Mouse (Mus musculus) forebrain, embryonic 11.5 days (tissue): ENCODE data around the gene Cped1. TPM values are rescaled to one million over a fixed set of nuclear protein-coding genes. Genes with fewer than 3 reads are reported as not detected.
"Not testable (repeated sequence)": the region's sequence is repeated elsewhere in the genome, so short reads cannot be mapped to it uniquely, and the experiment has no call there.

Experiments
- ATAC-seq: fragments of 200-750 bp; cut with Nextera tagmentation; replicated peaks from 2 replicates; pipeline ENCODE4 v1.8.0; 2017; ENCODE audit warnings: moderate TSS enrichment; ENCODE audit not compliant: low FRiP score
- DNase-seq: peaks from one replicate; pipeline ENCODE4 v3.0.0-alpha.2; 2017; ENCODE audit warnings: low spot score
- H3K27ac ChIP-seq: fragments of 300-500 bp; sonication (generic); 2 replicates; pipeline ENCODE4 v1.5.1; 2014; ENCODE audit warnings: low read depth, low read length
- H3K27me3 ChIP-seq: fragments of 300-500 bp; sonication (generic); 2 replicates; pipeline ENCODE4 v1.6.1; 2014; ENCODE audit warnings: mild to moderate bottlenecking, low read length, mixed read lengths; ENCODE audit not compliant: control insufficient read depth, insufficient read depth
- H3K36me3 ChIP-seq: fragments of 300-500 bp; sonication (generic); 2 replicates; pipeline ENCODE4 v1.6.1; 2014; ENCODE audit warnings: mild to moderate bottlenecking, low read length, moderate library complexity, mixed read lengths; ENCODE audit not compliant: control insufficient read depth, insufficient read depth
- H3K4me1 ChIP-seq: fragments of 300-500 bp; sonication (generic); replicated peaks from 2 replicates; pipeline ENCODE4 v1.6.1; 2014; ENCODE audit warnings: low read length, mixed read lengths; ENCODE audit not compliant: control insufficient read depth, insufficient read depth
- H3K4me2 ChIP-seq: fragments of 300-500 bp; sonication (generic); 2 replicates; pipeline ENCODE4 v1.6.1; 2014; ENCODE audit warnings: low read depth, mild to moderate bottlenecking, low read length, moderate library complexity, mixed read lengths; ENCODE audit not compliant: severe bottlenecking
- H3K4me3 ChIP-seq: fragments of 300-500 bp; sonication (generic); 2 replicates; pipeline ENCODE4 v1.5.1; 2014; ENCODE audit warnings: low read depth, low read length
- H3K9ac ChIP-seq: fragments of 300-500 bp; sonication (generic); 2 replicates; pipeline ENCODE4 v1.6.1; 2014; ENCODE audit warnings: low read length
- H3K9me3 ChIP-seq: fragments of 300-500 bp; sonication (generic); 2 replicates; pipeline ENCODE4 v1.6.1; 2016; ENCODE audit warnings: low read length, mixed read lengths; ENCODE audit not compliant: control insufficient read depth
- WGBS: fragments of 180-500 bp; shearing (Covaris S2); extraction: QIAGEN DNeasy Blood & Tissue Kit; methylation state at CpG from one replicate; pipeline ENCODE4 v1.1.7; 2014; 5-methylcytosine and 5-hydroxymethylcytosine counted together
- polyA plus RNA-seq: library from polyadenylated mRNA; unstranded; fragments of >200 nt; fragmentation: Nextera tagmentation; extraction: Ambion mirVana; gene quantifications from 2 replicates; pipeline ENCODE4 v1.2.1, GENCODE M21; 2014

Gene Cped1
- polyA plus RNA-seq, 1 experiment from 2014 or later, result 17.2 TPM

DNA sequence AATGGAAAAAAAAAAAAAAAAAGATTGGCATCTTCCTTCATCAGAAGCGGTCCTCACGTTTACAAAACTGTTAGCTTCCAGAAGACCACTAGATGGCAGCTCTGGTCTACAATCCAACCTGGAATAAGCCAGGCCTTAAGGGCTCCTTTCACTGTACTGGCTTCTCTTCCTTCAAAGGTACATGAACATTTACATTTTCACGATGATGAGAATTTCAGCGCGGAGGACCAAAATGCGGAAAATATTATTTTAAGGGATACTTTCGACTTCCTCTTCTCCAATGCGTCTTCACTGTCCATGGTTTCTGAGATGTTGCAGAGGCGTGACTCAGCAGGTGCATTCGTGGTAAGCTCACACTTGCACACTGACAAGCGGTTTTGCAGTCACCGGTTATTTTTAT, 136.4 kb downstream of the Cped1 start:
- DNase-seq (no peak), ATAC-seq (peak; percentile 70)
- Histone ChIP-seq H3K9me3 (no peaks in the 10 kb centered on the region), H3K36me3 (no peaks in the 10 kb centered on the region), H3K9ac (no peak overlapping the region), H3K27me3 (no peaks in the 10 kb centered on the region), H3K4me1 (no peaks in the 10 kb centered on the region), H3K4me3 (no peak overlapping the region), H3K4me2 (no peak overlapping the region), H3K27ac (no peak overlapping the region)
- WGBS, result 39% methylated on average over 12 of the region's 12 CpGs

DNA sequence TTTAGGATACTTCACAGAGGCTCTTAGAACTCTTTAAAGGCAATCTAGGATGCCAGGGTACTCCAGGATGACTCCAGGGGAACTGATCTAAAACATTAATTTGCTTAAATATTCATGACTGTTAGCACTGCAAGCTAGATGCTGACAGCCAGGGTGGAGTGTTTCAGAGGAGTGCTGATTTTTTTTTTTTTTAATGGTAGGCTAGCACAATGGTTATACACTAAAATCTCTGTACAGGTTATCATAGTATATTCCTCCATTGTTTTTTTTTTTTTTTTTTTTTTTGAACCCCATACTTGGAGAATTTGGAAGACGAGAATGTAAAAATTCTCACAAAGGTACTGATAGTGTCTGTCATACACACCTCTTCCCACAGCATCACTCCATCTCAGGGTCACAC, 137.0 kb downstream of the Cped1 start:
- Histone ChIP-seq H3K9me3 (no peaks in the 10 kb centered on the region), H3K27me3 (no peaks in the 10 kb centered on the region), H3K4me2 (no peak overlapping the region), H3K36me3 (no peaks in the 10 kb centered on the region), H3K27ac (no peak overlapping the region), H3K9ac (no peak overlapping the region), H3K4me3 (no peak overlapping the region), H3K4me1 (no peaks in the 10 kb centered on the region)
- 96% methylated on average over 1 of the region's 1 CpGs for WGBS
- ATAC-seq, result no peak
- DNase-seq, result no peak

DNA sequence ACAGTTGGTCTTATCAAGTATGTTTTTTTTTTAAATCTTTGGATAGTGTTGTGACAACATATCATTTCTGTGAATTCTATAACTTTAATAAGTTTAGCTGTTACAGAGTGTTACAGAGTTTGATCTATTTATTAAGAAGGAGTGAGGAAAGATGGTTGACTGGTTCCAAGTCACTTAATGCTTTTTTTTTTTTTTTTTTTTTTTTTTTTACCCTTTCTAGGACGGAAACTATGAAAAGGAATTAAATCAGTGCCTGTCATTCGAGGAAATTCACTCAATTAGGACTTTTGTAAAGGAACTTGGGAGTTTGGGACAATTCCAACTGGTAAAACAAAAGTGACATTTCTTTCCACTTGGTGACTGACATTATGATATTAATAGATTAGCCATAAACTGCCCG, 137.6 kb downstream of the Cped1 start:
- ATAC-seq (no peak), DNase-seq (no peak)
- Histone ChIP-seq H3K9me3 (no peaks in the 10 kb centered on the region), H3K36me3 (no peaks in the 10 kb centered on the region), H3K9ac (no peak overlapping the region), H3K4me1 (no peaks in the 10 kb centered on the region), H3K27me3 (no peaks in the 10 kb centered on the region), H3K4me2 (no peak overlapping the region), H3K4me3 (no peak overlapping the region), H3K27ac (no peak overlapping the region)
- WGBS, result 70% methylated on average over 3 of the region's 3 CpGs

DNA sequence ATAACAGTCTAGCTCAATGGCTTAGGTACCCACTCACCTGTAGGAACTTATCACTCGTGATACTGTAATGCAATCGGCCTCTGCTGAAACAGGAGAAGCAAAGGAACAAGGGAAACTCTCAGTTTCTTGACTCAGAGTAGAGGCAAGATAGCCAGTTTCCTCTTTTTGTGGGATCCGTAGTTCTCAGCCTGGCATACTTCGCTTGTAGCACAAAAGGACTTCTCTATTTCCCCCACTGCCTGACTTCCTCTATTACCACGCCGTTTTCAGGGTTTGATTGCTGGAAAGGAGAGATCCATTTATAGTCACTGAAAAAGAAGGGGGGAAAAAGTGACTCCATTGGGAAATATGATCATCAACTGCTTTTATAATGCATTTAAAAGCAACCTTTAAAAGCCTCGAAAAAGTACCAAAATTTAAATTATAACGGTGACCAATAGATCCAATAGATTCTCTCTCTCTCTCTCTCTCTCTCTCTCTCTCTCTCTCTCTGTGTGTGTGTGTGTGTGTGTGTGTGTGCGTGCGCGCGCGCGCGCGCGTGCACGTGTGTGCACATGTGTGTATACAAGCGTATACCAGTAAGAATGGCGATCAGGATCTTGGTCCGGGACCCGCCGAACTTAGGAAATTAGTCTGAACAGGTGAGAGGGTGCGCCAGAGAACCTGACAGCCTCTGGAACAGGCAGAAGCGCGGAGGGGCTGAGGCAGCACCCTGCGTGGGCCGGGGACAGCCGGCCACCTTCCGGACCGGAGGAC, 139.0 kb downstream of the Cped1 start:
- not testable (repeated sequence) for H3K4me1 ChIP-seq, H3K9ac ChIP-seq, H3K27me3 ChIP-seq, H3K4me2 ChIP-seq, ATAC-seq, H3K27ac ChIP-seq, H3K36me3 ChIP-seq, H3K9me3 ChIP-seq, DNase-seq, H3K4me3 ChIP-seq
- WGBS, result 86% methylated on average over 24 of the region's 31 CpGs

DNA sequence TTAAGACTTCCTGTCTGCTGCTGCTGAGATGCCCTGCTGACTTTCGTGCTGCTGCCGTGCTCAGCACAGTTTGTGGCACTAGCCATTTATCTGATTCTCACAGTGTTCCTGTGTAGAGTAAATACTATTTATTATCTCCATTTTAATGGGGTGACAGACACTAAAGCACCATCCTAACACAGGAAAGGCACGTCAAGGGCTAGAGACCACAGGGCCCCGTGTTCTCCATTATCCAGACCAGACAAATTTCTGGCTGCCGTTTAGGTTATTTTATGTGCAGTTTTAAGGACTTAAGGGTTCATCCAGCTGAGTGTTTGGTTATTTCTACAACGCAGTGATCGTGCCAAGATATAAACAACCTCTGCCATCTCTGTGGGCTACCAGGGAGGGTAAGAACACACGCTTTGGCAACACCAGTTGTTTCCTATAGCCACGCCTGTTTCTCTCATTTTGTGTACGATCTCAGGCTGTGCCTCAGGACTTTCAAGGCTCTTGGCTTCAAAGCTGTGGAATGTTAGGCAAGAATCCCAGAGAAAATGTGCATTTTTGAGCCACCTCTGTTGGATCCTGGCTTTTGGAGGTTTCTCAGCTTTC, 149.4 kb downstream of the Cped1 start:
- Histone ChIP-seq H3K36me3 (no peaks in the 10 kb centered on the region), H3K4me1 (no peaks in the 10 kb centered on the region), H3K27ac (no peak overlapping the region), H3K4me3 (no peak overlapping the region), H3K27me3 (no peaks in the 10 kb centered on the region), H3K9me3 (no peaks in the 10 kb centered on the region), H3K9ac (no peak overlapping the region), H3K4me2 (no peak overlapping the region)
- 87% methylated on average over 10 of the region's 10 CpGs for WGBS
- no peak for DNase-seq
- ATAC-seq, result no peak

DNA sequence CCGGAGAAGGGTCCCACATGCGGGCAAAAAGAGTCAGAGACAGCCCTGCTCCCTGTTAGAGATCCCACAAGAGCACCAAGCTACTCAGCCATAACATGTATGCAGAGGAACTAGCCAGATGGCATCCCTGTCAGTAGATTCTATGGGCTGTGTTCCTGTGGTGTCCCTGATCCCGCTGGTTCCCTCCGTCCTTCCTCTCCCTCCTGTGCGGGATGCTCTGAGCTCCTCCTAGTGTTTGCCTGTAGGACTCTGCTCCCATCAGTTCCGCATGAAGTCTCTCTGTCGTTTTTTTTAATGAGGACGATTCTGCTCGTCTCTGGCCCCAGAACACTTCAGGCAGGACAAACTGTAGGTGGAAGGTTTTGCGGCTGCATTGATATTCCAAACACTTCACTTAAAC, 151.1 kb downstream of the Cped1 start:
- H3K9ac ChIP-seq, result no peak overlapping the region
- no peak for ATAC-seq
- 44% methylated on average over 10 of the region's 10 CpGs for WGBS
- H3K27ac ChIP-seq, result no peak overlapping the region
- no peaks in the 10 kb centered on the region for H3K27me3 ChIP-seq
- no peaks in the 10 kb centered on the region for H3K36me3 ChIP-seq
- no peaks in the 10 kb centered on the region for H3K9me3 ChIP-seq
- no peaks in the 10 kb centered on the region for H3K4me1 ChIP-seq
- H3K4me2 ChIP-seq, result no peak overlapping the region
- no peak overlapping the region for H3K4me3 ChIP-seq
- DNase-seq, result no peak

DNA sequence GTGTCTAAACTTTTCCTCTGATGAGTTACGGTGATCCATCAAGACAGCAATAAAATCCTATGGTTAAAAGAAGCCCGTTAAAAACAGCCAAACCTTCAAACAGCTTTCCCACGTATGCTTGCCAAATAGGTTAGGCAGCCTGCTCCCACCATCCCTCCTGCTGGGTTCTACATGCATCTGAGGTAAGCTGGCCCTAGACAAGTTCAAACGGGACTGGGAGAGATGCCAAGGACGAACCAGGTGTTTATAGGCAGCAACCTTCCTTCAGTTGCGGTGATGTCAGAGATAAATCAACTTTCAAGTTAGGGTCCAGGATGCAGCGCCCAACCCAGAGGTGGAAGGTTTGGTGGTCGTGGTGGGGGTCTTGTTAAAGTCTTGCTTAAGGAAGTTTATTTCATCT, 155.1 kb downstream of the Cped1 start:
- no peak overlapping the region for H3K27ac ChIP-seq
- no peaks in the 10 kb centered on the region for H3K4me1 ChIP-seq
- ATAC-seq (no peak), DNase-seq (no peak)
- no peak overlapping the region for H3K4me3 ChIP-seq
- H3K27me3 ChIP-seq, result no peaks in the 10 kb centered on the region
- H3K9me3 ChIP-seq, result no peaks in the 10 kb centered on the region
- no peaks in the 10 kb centered on the region for H3K36me3 ChIP-seq
- WGBS, result 85% methylated on average over 8 of the region's 8 CpGs
- H3K4me2 ChIP-seq, result no peak overlapping the region
- no peak overlapping the region for H3K9ac ChIP-seq

DNA sequence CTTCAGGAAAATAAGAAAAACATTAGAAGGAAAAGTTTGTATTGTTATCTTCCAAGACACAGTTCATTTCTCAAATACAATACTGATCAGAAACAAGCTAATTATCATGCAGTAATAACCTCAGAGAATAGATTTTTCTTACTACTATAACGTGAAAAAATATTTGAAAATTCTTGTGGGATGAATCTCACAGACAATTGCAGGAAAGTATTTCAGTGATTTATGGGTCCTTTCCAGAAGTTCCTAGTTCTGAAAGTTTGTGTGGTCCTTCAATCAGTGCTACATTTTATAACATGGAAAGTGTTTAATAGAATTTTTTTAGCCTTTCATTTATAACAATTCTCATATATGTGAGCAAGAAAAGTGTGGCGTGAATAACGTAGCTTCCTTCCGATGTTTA, 161.5 kb downstream of the Cped1 start:
- H3K36me3 ChIP-seq, result no peaks in the 10 kb centered on the region
- no peak overlapping the region for H3K4me2 ChIP-seq
- no peak overlapping the region for H3K4me3 ChIP-seq
- H3K27ac ChIP-seq, result no peak overlapping the region
- H3K9ac ChIP-seq, result no peak overlapping the region
- no peaks in the 10 kb centered on the region for H3K27me3 ChIP-seq
- DNase-seq (no peak), ATAC-seq (no peak)
- no peaks in the 10 kb centered on the region for H3K9me3 ChIP-seq
- no peaks in the 10 kb centered on the region for H3K4me1 ChIP-seq
- 94% methylated on average over 4 of the region's 4 CpGs for WGBS

DNA sequence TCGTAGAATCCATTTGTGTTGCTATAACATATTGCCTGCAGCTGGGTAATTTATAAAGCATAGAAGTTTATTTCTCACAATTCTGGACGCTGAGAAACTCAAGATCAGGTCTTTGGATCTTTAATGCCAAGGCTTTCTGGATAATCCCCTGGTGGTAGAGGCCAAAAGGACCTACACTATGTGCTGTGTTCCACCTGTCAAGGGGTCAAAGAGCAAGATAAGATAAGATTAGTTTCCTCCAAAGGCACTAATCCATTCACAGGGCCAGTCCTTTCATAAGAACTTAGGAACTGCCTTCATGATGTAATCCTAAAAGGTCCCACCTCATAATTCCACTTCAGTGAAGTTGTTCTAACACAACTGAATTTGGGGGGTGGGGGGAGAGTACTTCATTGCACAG, 162.8 kb downstream of the Cped1 start:
- H3K9me3 ChIP-seq, result no peaks in the 10 kb centered on the region
- no peak overlapping the region for H3K4me3 ChIP-seq
- H3K36me3 ChIP-seq, result no peaks in the 10 kb centered on the region
- WGBS, result 82% methylated on average over 2 of the region's 2 CpGs
- H3K27me3 ChIP-seq, result no peaks in the 10 kb centered on the region
- DNase-seq, result no peak
- no peak overlapping the region for H3K9ac ChIP-seq
- no peak overlapping the region for H3K27ac ChIP-seq
- H3K4me2 ChIP-seq, result no peak overlapping the region
- no peaks in the 10 kb centered on the region for H3K4me1 ChIP-seq
- ATAC-seq, result no peak
